Mouse (Mus musculus) kidney, embryonic 15.5 days (tissue): ENCODE results near the gene Irf9. TPM values are rescaled to one million over a fixed set of nuclear protein-coding genes. Genes with fewer than 3 reads are reported as not detected.

ENCODE experiments used
- ATAC-seq: fragments of 200-750 bp; cut with Nextera tagmentation; replicated peaks from 2 replicates; pipeline ENCODE4 v1.8.0; 2017; ENCODE audit warnings: moderate TSS enrichment; ENCODE audit not compliant: low FRiP score
- H3K27ac ChIP-seq: fragments of 300-500 bp; sonication (generic); 2 replicates; pipeline ENCODE4 v1.5.1; 2015; ENCODE audit warnings: mild to moderate bottlenecking, inconsistent platforms
- H3K27me3 ChIP-seq: fragments of 300-500 bp; sonication (generic); 2 replicates; pipeline ENCODE4 v1.6.1; 2015; ENCODE audit warnings: inconsistent platforms
- H3K36me3 ChIP-seq: fragments of 300-500 bp; sonication (generic); 2 replicates; pipeline ENCODE4 v1.6.1; 2015; ENCODE audit warnings: inconsistent platforms
- H3K4me1 ChIP-seq: fragments of 300-500 bp; sonication (generic); 2 replicates; pipeline ENCODE4 v1.6.1; 2015; ENCODE audit warnings: inconsistent platforms
- H3K4me2 ChIP-seq: fragments of 300-500 bp; sonication (generic); 2 replicates; pipeline ENCODE4 v1.6.1; 2015; ENCODE audit warnings: moderate library complexity, mild to moderate bottlenecking, inconsistent platforms
- H3K4me3 ChIP-seq: fragments of 300-500 bp; sonication (generic); replicated peaks from 2 replicates; pipeline ENCODE4 v1.5.1; 2015; ENCODE audit warnings: mild to moderate bottlenecking, inconsistent platforms
- H3K9ac ChIP-seq: fragments of 300-500 bp; sonication (generic); 2 replicates; pipeline ENCODE4 v1.6.1; 2015; ENCODE audit warnings: mild to moderate bottlenecking, inconsistent platforms
- H3K9me3 ChIP-seq: fragments of 300-500 bp; sonication (generic); replicated peaks from 2 replicates; pipeline ENCODE4 v1.6.1; 2016; ENCODE audit warnings: inconsistent platforms
- WGBS: fragments of 180-500 bp; shearing (Covaris S2); methylation state at CpG from one replicate; pipeline ENCODE4 v1.1.7; 2015; ENCODE audit warnings: mixed read lengths; 5-methylcytosine and 5-hydroxymethylcytosine counted together
- polyA plus RNA-seq: library from polyadenylated mRNA; unstranded; fragments of >200 nt; fragmentation: Nextera tagmentation; extraction: Ambion mirVana; gene quantifications from 2 replicates; pipeline ENCODE4 v1.2.1, GENCODE M21; 2015

Gene Irf9
- polyA plus RNA-seq = 12.8 and 14.6 TPM in 2 replicates

GRCm38 (mm10) chr14:55603271-55603632 is at the start of gene Irf9:
TSS of gene Irf9 (plus strand) at chr14:55603571.
- H3K36me3 ChIP-seq = peaks cover 81% of the 10 kb centered on the region
- WGBS = 72% methylated on average over 7 of the region's 7 CpGs
- peak within 1 kb of the TSS; percentile 69 for H3K4me2 ChIP-seq
- H3K9ac ChIP-seq = peak within 1 kb of the TSS; percentile 41
- H3K27me3 ChIP-seq = no peaks in the 10 kb centered on the region
- peaks cover 21% of the 10 kb centered on the region for H3K4me1 ChIP-seq
- no peaks in the 10 kb centered on the region for H3K9me3 ChIP-seq
- ATAC-seq = peak; percentile 4; the same call in 1 of the 2 replicates
- peak within 1 kb of the TSS; percentile 92 for H3K27ac ChIP-seq
- H3K4me3 ChIP-seq = peak within 1 kb of the TSS; percentile 49

- Histone ChIP-seq H3K36me3 (peaks cover 12% of the 10 kb centered on the region), H3K4me2 (no peak overlapping the region), H3K9me3 (no peaks in the 10 kb centered on the region), H3K4me1 (peaks cover 18% of the 10 kb centered on the region; the same call in 1 of the 2 replicates), H3K27ac (no peak overlapping the region), H3K9ac (no peak overlapping the region), H3K27me3 (no peaks in the 10 kb centered on the region), H3K4me3 (no peak overlapping the region)
- ATAC-seq = no peak
Measured at GRCm38 (mm10) chr14:55554635-55555034, 48.7 kb upstream of the Irf9 start.

GRCm38 (mm10) chr14:55555788-55556187 is 47.6 kb upstream of the Irf9 start:
- Histone ChIP-seq H3K27ac (no peak overlapping the region), H3K36me3 (peaks cover under 1% of the 10 kb centered on the region), H3K4me2 (no peak overlapping the region), H3K9ac (no peak overlapping the region), H3K4me1 (peaks cover 18% of the 10 kb centered on the region; the same call in 1 of the 2 replicates), H3K9me3 (no peaks in the 10 kb centered on the region), H3K27me3 (no peaks in the 10 kb centered on the region), H3K4me3 (no peak overlapping the region)
- no peak for ATAC-seq
- 79% methylated on average over 3 of the region's 3 CpGs for WGBS

- Histone ChIP-seq H3K4me1 (peaks cover 29% of the 10 kb centered on the region), H3K27ac (peak overlapping the region; percentile 84), H3K4me3 (no peak overlapping the region), H3K36me3 (no peaks in the 10 kb centered on the region), H3K4me2 (peak overlapping the region; percentile 20; the same call in 1 of the 2 replicates), H3K9me3 (no peaks in the 10 kb centered on the region), H3K27me3 (no peaks in the 10 kb centered on the region), H3K9ac (no peak overlapping the region)
- no peak for ATAC-seq
- 19% methylated on average over 5 of the region's 5 CpGs for WGBS
Measured at GRCm38 (mm10) chr14:55557003-55557402, 46.4 kb upstream of the Irf9 start.

GRCm38 (mm10) chr14:55557587-55557986 is 45.8 kb upstream of the Irf9 start:
- Histone ChIP-seq H3K27ac (peak overlapping the region; percentile 84), H3K36me3 (peaks cover 2% of the 10 kb centered on the region), H3K4me1 (peaks cover 35% of the 10 kb centered on the region), H3K4me2 (no peak overlapping the region), H3K4me3 (no peak overlapping the region), H3K9me3 (no peaks in the 10 kb centered on the region), H3K9ac (no peak overlapping the region), H3K27me3 (no peaks in the 10 kb centered on the region)
- no peak for ATAC-seq
- 86% methylated on average over 3 of the region's 3 CpGs for WGBS

GRCm38 (mm10) chr14:55558740-55559448 is 44.5 kb upstream of the Irf9 start:
- Histone ChIP-seq H3K4me2 (peak overlapping the region; percentile 87), H3K4me1 (peaks cover 37% of the 10 kb centered on the region), H3K27ac (peak overlapping the region; percentile 99), H3K9me3 (no peaks in the 10 kb centered on the region), H3K4me3 (peak overlapping the region; percentile 71), H3K36me3 (peaks cover 15% of the 10 kb centered on the region), H3K9ac (peak overlapping the region; percentile 35; the same call in 1 of the 2 replicates), H3K27me3 (no peaks in the 10 kb centered on the region)
- WGBS = 51% methylated on average over 6 of the region's 6 CpGs
- ATAC-seq = no peak

- Histone ChIP-seq H3K4me1 (peaks cover 37% of the 10 kb centered on the region), H3K9ac (peak within 1 kb of the TSS; percentile 66), H3K4me2 (peak within 1 kb of the TSS; percentile 87), H3K36me3 (peaks cover 24% of the 10 kb centered on the region), H3K9me3 (no peaks in the 10 kb centered on the region), H3K4me3 (peak within 1 kb of the TSS; percentile 71), H3K27ac (peak within 1 kb of the TSS; percentile 99), H3K27me3 (no peaks in the 10 kb centered on the region)
- under 1% methylated on average over 27 of the region's 27 CpGs for WGBS
- ATAC-seq = peak; percentile 90
Measured at GRCm38 (mm10) chr14:55559799-55560201, 43.6 kb upstream of the Irf9 start, which contains the start of gene Dcaf11. TSS of gene Dcaf11 (plus strand) at chr14:55560006.

GRCm38 (mm10) chr14:55560202-55561073 is 42.9 kb upstream of the Irf9 start, which contains the start of gene A730061H03Rik:
TSS of gene A730061H03Rik (minus strand) at chr14:55560406.
- WGBS = under 1% methylated on average over 51 of the region's 51 CpGs
- peak within 1 kb of the TSS; percentile 99 for H3K27ac ChIP-seq
- peak; percentile 97 for ATAC-seq
- peak within 1 kb of the TSS; percentile 71 for H3K4me3 ChIP-seq
- peak within 1 kb of the TSS; percentile 87 for H3K4me2 ChIP-seq
- H3K27me3 ChIP-seq = no peaks in the 10 kb centered on the region
- H3K9me3 ChIP-seq = no peaks in the 10 kb centered on the region
- peak within 1 kb of the TSS; percentile 66 for H3K9ac ChIP-seq
- H3K4me1 ChIP-seq = peaks cover 37% of the 10 kb centered on the region
- peaks cover 30% of the 10 kb centered on the region for H3K36me3 ChIP-seq

GRCm38 (mm10) chr14:55561860-55562259 is 41.5 kb upstream of the Irf9 start:
- Histone ChIP-seq H3K4me3 (peak overlapping the region; percentile 71), H3K36me3 (peaks cover 44% of the 10 kb centered on the region), H3K4me1 (peaks cover 32% of the 10 kb centered on the region), H3K27ac (peak overlapping the region; percentile 14; the same call in 1 of the 2 replicates), H3K27me3 (no peaks in the 10 kb centered on the region), H3K9ac (no peak overlapping the region; the same call in 1 of the 2 replicates), H3K4me2 (peak overlapping the region; percentile 87), H3K9me3 (no peaks in the 10 kb centered on the region)
- no peak for ATAC-seq
- WGBS = 76% methylated on average over 10 of the region's 10 CpGs

GRCm38 (mm10) chr14:55563249-55563648 is 40.1 kb upstream of the Irf9 start:
- no peaks in the 10 kb centered on the region for H3K27me3 ChIP-seq
- WGBS = 91% methylated on average over 11 of the region's 11 CpGs
- no peaks in the 10 kb centered on the region for H3K9me3 ChIP-seq
- no peak overlapping the region for H3K4me2 ChIP-seq
- peaks cover 58% of the 10 kb centered on the region for H3K36me3 ChIP-seq
- H3K27ac ChIP-seq = no peak overlapping the region
- no peak overlapping the region for H3K9ac ChIP-seq
- H3K4me3 ChIP-seq = no peak overlapping the region
- no peak for ATAC-seq
- H3K4me1 ChIP-seq = peaks cover 25% of the 10 kb centered on the region

GRCm38 (mm10) chr14:55565748-55566147 is 37.6 kb upstream of the Irf9 start:
- peaks cover 77% of the 10 kb centered on the region for H3K36me3 ChIP-seq
- 82% methylated on average over 3 of the region's 3 CpGs for WGBS
- no peaks in the 10 kb centered on the region for H3K9me3 ChIP-seq
- H3K27ac ChIP-seq = no peak overlapping the region
- H3K4me2 ChIP-seq = no peak overlapping the region
- ATAC-seq = no peak
- H3K4me3 ChIP-seq = no peak overlapping the region
- peaks cover 19% of the 10 kb centered on the region for H3K4me1 ChIP-seq
- no peaks in the 10 kb centered on the region for H3K27me3 ChIP-seq
- no peak overlapping the region for H3K9ac ChIP-seq

GRCm38 (mm10) chr14:55567496-55567895 is 35.9 kb upstream of the Irf9 start:
- Histone ChIP-seq H3K27me3 (no peaks in the 10 kb centered on the region), H3K27ac (no peak overlapping the region), H3K4me2 (no peak overlapping the region), H3K36me3 (peaks cover 76% of the 10 kb centered on the region), H3K9ac (no peak overlapping the region), H3K9me3 (no peaks in the 10 kb centered on the region), H3K4me1 (0 out of 2 replicates have a peak, but pooled peaks cover 3% of the 10 kb centered on the region), H3K4me3 (no peak overlapping the region)
- ATAC-seq = no peak
- WGBS = 79% methylated on average over 3 of the region's 3 CpGs
